Mouse (Mus musculus): ENCODE data around the gene Rhou.

The Rhou gene

GRCm38 (mm10) chr8:123649483-123649882 lies 4.2 kb upstream of the Rhou start:
- DNase-seq (ENCODE audit: low read depth, low spot score) = no peak

- no peak for DNase-seq (ENCODE audit: low read depth, low spot score)
Measured at GRCm38 (mm10) chr8:123651390-123652098, 2.2 kb upstream of the Rhou start.

GRCm38 (mm10) chr8:123652641-123653040 lies 1.1 kb upstream of the Rhou start:
- DNase-seq (ENCODE audit: low read depth, low spot score) = no peak

- DNase-seq (ENCODE audit: low read depth, low spot score) = peak; percentile 5
Measured at GRCm38 (mm10) chr8:123653994-123654569, 353 bp downstream of the Rhou start.

- DNase-seq (ENCODE audit: low read depth, low spot score) = no peak
Measured at GRCm38 (mm10) chr8:123654763-123655162, 1.0 kb downstream of the Rhou start.

- no peak for DNase-seq (ENCODE audit: low read depth, low spot score)
Measured at GRCm38 (mm10) chr8:123655351-123655779, 1.6 kb downstream of the Rhou start.

- no peak for DNase-seq (ENCODE audit: low read depth, low spot score)
Measured at GRCm38 (mm10) chr8:123657826-123658225, 4.1 kb downstream of the Rhou start.

GRCm38 (mm10) chr8:123659469-123660057 lies 5.8 kb downstream of the Rhou start:
- no peak for DNase-seq (ENCODE audit: low read depth, low spot score)

- DNase-seq (ENCODE audit: low read depth, low spot score) = no peak
Measured at GRCm38 (mm10) chr8:123661515-123661914, 7.8 kb downstream of the Rhou start.

GRCm38 (mm10) chr8:123665580-123665979 lies 11.9 kb downstream of the Rhou start:
- DNase-seq (ENCODE audit: low read depth, low spot score) = no peak

- no peak for DNase-seq (ENCODE audit: low read depth, low spot score)
Measured at GRCm38 (mm10) chr8:123666832-123667231, 13.1 kb downstream of the Rhou start.

- DNase-seq (ENCODE audit: low read depth, low spot score) = no peak
Measured at GRCm38 (mm10) chr8:123668681-123669080, 15.0 kb downstream of the Rhou start.

- no peak for DNase-seq (ENCODE audit: low read depth, low spot score)
Measured at GRCm38 (mm10) chr8:123670766-123671165, 17.0 kb downstream of the Rhou start.

GRCm38 (mm10) chr8:123671454-123671853 lies 17.7 kb downstream of the Rhou start:
- DNase-seq (ENCODE audit: low read depth, low spot score) = no peak

- no peak for DNase-seq (ENCODE audit: low read depth, low spot score)
Measured at GRCm38 (mm10) chr8:123672648-123673047, 18.9 kb downstream of the Rhou start.

- DNase-seq (ENCODE audit: low read depth, low spot score) = no peak
Measured at GRCm38 (mm10) chr8:123675611-123676010, 21.9 kb downstream of the Rhou start.

GRCm38 (mm10) chr8:123678390-123678789 lies 24.7 kb downstream of the Rhou start:
- DNase-seq (ENCODE audit: low read depth, low spot score) = no peak

GRCm38 (mm10) chr8:123682073-123682761 lies 28.5 kb downstream of the Rhou start:
- peak; percentile 7 for DNase-seq (ENCODE audit: low read depth, low spot score)

GRCm38 (mm10) chr8:123683321-123683720 lies 29.6 kb downstream of the Rhou start:
- no peak for DNase-seq (ENCODE audit: low read depth, low spot score)

- no peak for DNase-seq (ENCODE audit: low read depth, low spot score)
Measured at GRCm38 (mm10) chr8:123684806-123685205, 31.1 kb downstream of the Rhou start.

- DNase-seq (ENCODE audit: low read depth, low spot score) = no peak
Measured at GRCm38 (mm10) chr8:123685477-123685876, 31.7 kb downstream of the Rhou start.

- no peak for DNase-seq (ENCODE audit: low read depth, low spot score)
Measured at GRCm38 (mm10) chr8:123687826-123688225, 34.1 kb downstream of the Rhou start.
